Mouse (Mus musculus) erythroblast, embryonic 14.5 days (primary cell): Measurements from ENCODE around the gene Gm10053.

ENCODE experiments used
- GATA1 ChIP-seq: IDR thresholded peaks from 2 replicates; pipeline ENCODE4 v1.6.1; 2012; ENCODE audit warnings: low read length, inconsistent platforms, mixed read lengths
- TAL1 ChIP-seq: IDR thresholded peaks from 3 replicates; pipeline ENCODE4 v1.6.1; 2012; ENCODE audit warnings: low read length, inconsistent platforms, mixed read lengths

DNA sequence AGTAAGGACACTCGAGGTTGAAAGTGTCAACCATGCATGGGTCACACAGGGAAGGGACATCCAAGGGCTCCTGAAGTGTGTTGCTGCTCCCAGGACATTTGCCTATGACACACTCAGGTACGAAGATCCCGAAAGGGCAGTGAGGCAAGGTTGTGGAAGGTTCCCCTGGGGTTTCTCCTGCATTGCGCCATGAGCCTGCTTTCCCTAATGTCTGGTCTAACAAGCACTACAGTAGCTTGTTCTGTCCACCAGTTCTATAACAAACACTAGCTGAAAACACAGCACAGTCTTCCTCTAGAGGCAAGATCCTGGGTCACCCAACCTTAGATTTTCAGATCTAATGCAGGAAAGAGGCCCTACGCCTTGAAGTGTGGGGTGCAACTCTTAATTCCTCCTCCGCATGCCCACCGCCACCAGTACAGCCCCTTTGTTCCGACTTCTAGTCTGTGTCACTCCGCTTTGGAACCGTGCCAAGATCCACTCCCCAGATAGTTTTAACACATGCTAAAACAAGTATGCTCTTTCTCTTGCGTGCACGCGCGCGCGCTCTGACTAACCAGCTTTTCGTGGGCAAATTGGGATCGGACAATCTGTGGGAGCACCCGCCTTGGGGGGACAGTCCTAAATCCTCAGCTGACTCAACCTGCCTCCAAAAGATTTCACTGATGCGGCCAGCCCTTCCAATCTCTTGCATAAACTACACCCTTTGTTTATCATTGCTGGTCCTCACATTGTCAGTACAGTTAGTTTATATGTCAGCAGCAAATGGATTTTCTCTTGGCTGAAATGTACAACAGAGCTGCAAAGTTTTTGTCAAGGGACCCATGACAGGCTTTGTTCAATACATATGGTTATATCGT is 23.8 kb upstream of the Gm10053 start:
- TF ChIP-seq TAL1 (no peak), GATA1 (no peak)
